Mouse (Mus musculus) hindbrain, embryonic 12.5 days (tissue): ENCODE data around the gene Ccdc116. TPM values are rescaled to one million over a fixed set of nuclear protein-coding genes. Genes with fewer than 3 reads are reported as not detected.
"Not testable (repeated sequence)": the region's sequence is repeated elsewhere in the genome, so short reads cannot be mapped to it uniquely, and the experiment has no call there.

Experiments
- ATAC-seq: fragments of 200-750 bp; cut with Nextera tagmentation; 2 replicates; pipeline ENCODE4 v1.8.0; 2017; ENCODE audit warnings: moderate TSS enrichment; ENCODE audit not compliant: low FRiP score
- H3K27ac ChIP-seq: fragments of 300-500 bp; sonication (generic); 2 replicates; pipeline ENCODE4 v1.5.1; 2016; ENCODE audit warnings: mild to moderate bottlenecking
- H3K27me3 ChIP-seq: fragments of 300-500 bp; sonication (generic); 2 replicates; pipeline ENCODE4 v1.6.1; 2016; ENCODE audit warnings: mild to moderate bottlenecking
- H3K36me3 ChIP-seq: fragments of 300-500 bp; sonication (generic); 2 replicates; pipeline ENCODE4 v1.6.1; 2016; ENCODE audit warnings: mild to moderate bottlenecking
- H3K4me1 ChIP-seq: fragments of 300-500 bp; sonication (generic); 2 replicates; pipeline ENCODE4 v1.6.1; 2016
- H3K4me2 ChIP-seq: fragments of 300-500 bp; sonication (generic); replicated peaks from 2 replicates; pipeline ENCODE4 v1.6.1; 2016; ENCODE audit warnings: mild to moderate bottlenecking
- H3K4me3 ChIP-seq: fragments of 300-500 bp; sonication (generic); 2 replicates; pipeline ENCODE4 v1.5.1; 2016; ENCODE audit warnings: mild to moderate bottlenecking
- H3K9ac ChIP-seq: fragments of 300-500 bp; sonication (generic); 2 replicates; pipeline ENCODE4 v1.6.1; 2016; ENCODE audit warnings: mild to moderate bottlenecking, moderate library complexity
- H3K9me3 ChIP-seq: fragments of 300-500 bp; sonication (generic); replicated peaks from 2 replicates; pipeline ENCODE4 v1.6.1; 2016; ENCODE audit warnings: mild to moderate bottlenecking
- WGBS: fragments of 180-500 bp; shearing (Covaris S2); methylation state at CpG from one replicate; pipeline ENCODE4 v1.1.7; 2016; 5-methylcytosine and 5-hydroxymethylcytosine counted together
- polyA plus RNA-seq: library from polyadenylated mRNA; unstranded; fragments of >200 nt; fragmentation: Nextera tagmentation; extraction: Ambion mirVana; gene quantifications from 2 replicates; pipeline ENCODE4 v1.2.1, GENCODE M21; 2016

Gene Ccdc116
- polyA plus RNA-seq = 0.79 and 1.6 TPM in 2 replicates

DNA sequence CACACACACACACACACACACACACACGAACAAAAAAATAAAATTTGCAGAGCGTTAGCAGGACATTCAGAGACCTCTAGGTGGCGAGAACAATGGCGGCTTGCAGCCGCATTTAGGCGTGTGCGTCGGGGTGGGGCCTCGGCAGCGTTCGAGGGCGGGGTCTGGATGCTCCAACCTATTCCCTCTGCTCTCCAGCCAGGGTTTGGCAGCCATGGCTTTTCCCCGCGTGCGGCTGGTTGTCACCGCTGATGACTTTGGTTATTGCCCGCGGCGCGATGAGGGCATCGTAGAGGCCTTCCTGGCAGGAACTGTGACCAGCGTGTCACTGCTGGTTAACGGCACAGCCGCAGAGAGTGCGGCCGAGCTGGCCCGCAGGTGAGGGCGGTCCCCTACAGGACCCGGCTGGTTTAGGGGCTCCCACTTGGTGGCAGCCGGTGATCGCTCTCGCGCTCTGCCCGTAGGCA is at the start of gene Ccdc116:
Ccdc116 (minus strand) TSS at position 458 of the 464 bp plus-strand sequence.
- Histone ChIP-seq H3K27ac (peak within 1 kb of the TSS; percentile 31; the same call in 1 of the 2 replicates), H3K4me1 (peaks cover 12% of the 10 kb centered on the region), H3K36me3 (peaks cover 9% of the 10 kb centered on the region), H3K4me3 (peak within 1 kb of the TSS; percentile 55), H3K4me2 (peak within 1 kb of the TSS; percentile 93), H3K9ac (peak within 1 kb of the TSS; percentile 63), H3K27me3 (peaks cover 12% of the 10 kb centered on the region), H3K9me3 (no peaks in the 10 kb centered on the region)
- ATAC-seq = peak; percentile 84
- WGBS = under 1% methylated on average over 34 of the region's 34 CpGs

DNA sequence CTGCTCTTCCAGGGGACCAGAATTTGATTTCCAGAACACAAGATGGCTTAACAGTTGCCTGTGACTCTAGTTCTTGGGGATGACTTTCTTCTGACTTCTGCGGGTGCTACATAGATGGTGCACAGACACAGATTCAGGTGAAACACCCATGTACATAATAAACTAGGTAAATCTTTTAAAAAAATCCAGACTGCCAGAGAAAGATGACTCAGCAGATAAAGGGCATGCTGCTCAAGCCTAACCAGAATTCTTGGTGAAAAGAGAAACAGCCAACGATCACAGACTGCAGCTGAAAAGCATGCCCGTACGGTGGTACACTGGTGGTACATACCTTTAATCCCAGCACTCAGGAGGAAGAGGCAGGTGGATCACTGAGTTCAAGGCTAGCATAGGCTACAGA is 46.8 kb upstream of the Ccdc116 start:
- ATAC-seq = no peak
- WGBS = 92% methylated on average over 4 of the region's 4 CpGs
- Histone ChIP-seq H3K4me3 (no peak overlapping the region), H3K27ac (no peak overlapping the region), H3K27me3 (no peaks in the 10 kb centered on the region), H3K9me3 (no peaks in the 10 kb centered on the region), H3K4me2 (no peak overlapping the region), H3K4me1 (no peaks in the 10 kb centered on the region), H3K36me3 (peaks cover 11% of the 10 kb centered on the region; the same call in 1 of the 2 replicates), H3K9ac (no peak overlapping the region)

DNA sequence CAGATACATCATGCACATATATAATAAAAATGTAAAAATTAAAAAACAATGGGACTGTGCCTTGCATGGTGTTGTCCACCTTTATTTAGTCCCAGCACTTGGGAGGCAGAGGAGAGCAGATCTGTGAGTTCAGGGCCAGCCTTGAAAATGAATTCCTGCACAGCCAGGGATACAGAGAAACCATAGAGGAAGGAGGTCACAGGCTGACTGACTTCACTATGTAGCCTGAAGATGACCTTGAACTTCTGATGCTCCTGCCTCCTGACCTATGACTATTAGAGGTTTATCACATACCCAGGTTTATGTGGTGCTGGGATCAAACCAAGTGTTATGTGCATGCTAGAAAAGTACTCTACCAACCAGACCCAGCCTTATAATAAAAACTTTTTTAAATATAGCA is 38.4 kb upstream of the Ccdc116 start:
- peaks cover 12% of the 10 kb centered on the region; the same call in 1 of the 2 replicates for H3K36me3 ChIP-seq
- ATAC-seq = no peak
- no peak overlapping the region for H3K27ac ChIP-seq
- H3K4me1 ChIP-seq = no peaks in the 10 kb centered on the region
- no peak overlapping the region for H3K4me3 ChIP-seq
- no peaks in the 10 kb centered on the region for H3K27me3 ChIP-seq
- H3K4me2 ChIP-seq = no peak overlapping the region
- no peak overlapping the region for H3K9ac ChIP-seq
- H3K9me3 ChIP-seq = no peaks in the 10 kb centered on the region

DNA sequence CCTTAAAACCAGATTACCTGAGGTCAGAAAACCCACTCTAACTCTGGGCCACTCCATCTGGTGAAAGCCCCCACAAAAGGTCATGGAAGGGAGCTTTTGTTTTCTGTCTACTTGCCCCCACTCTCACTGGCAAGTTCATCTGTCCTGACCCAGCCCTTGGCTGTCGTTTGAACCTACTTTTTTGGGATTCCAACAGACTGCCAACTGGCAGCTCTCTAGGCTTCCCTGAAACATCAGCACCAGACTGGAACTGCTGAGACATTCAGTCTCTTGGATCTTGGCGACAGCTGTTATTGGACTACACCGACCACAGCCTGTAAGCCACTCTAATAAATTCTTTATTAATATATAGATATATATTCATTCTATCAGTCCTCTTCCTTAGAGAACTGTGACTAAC is 36.0 kb upstream of the Ccdc116 start:
- H3K27me3 ChIP-seq = no peaks in the 10 kb centered on the region
- no peak overlapping the region for H3K27ac ChIP-seq
- H3K9me3 ChIP-seq = no peaks in the 10 kb centered on the region
- no peak for ATAC-seq
- H3K9ac ChIP-seq = no peak overlapping the region
- WGBS = 85% methylated on average over 3 of the region's 3 CpGs
- H3K4me1 ChIP-seq = no peaks in the 10 kb centered on the region
- H3K4me2 ChIP-seq = no peak overlapping the region
- H3K4me3 ChIP-seq = no peak overlapping the region
- H3K36me3 ChIP-seq = peaks cover 16% of the 10 kb centered on the region; the same call in 1 of the 2 replicates

DNA sequence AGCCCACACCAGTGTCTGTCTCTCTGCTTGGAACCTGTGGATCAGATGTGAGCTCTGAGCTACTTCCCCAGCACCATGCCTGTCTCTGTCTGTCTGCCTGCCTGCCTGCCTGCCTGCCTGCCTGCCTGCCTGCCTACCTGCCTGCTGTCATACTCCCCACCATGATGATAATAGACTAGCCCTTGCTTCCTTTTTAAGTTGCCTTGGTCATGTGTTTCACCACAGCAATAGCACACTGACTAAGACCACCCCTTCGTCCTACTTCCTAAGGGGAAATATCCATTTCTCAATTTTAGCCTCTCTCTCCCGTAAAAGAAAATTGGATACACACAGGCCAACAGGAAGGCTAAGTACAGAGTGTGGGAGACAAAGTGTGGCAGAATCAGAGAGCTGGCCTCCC is 35.1 kb upstream of the Ccdc116 start:
- Histone ChIP-seq H3K27ac (no peak overlapping the region), H3K36me3 (peaks cover 16% of the 10 kb centered on the region; the same call in 1 of the 2 replicates), H3K4me1 (no peaks in the 10 kb centered on the region), H3K27me3 (no peaks in the 10 kb centered on the region), H3K4me2 (no peak overlapping the region), H3K9ac (no peak overlapping the region), H3K4me3 (no peak overlapping the region), H3K9me3 (no peaks in the 10 kb centered on the region)
- WGBS = 89% methylated on average over 2 of the region's 2 CpGs
- no peak for ATAC-seq

DNA sequence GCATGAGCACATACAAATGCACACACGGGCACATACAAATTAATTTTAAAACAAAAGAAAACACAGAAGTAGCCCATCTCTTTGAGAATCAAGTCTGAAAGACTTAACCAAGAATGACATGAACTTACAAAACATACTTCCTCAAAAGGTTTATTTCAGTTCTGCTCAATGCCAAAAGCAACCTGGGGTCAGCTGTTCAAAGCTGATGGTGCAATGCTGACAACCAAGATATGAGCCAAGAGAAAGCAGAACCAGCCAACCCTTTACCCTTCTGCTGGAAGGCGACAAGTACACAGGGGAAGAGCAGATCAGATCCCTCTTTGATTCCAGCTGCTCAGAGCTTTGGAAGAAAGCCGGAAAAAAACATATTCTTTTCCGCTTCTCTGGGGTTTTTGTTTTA is 34.4 kb upstream of the Ccdc116 start:
- H3K27me3 ChIP-seq = no peaks in the 10 kb centered on the region
- peaks cover 14% of the 10 kb centered on the region; the same call in 1 of the 2 replicates for H3K36me3 ChIP-seq
- H3K9me3 ChIP-seq = no peaks in the 10 kb centered on the region
- WGBS = 90% methylated on average over 4 of the region's 4 CpGs
- H3K4me1 ChIP-seq = no peaks in the 10 kb centered on the region
- H3K4me3 ChIP-seq = no peak overlapping the region
- H3K9ac ChIP-seq = no peak overlapping the region
- no peak overlapping the region for H3K4me2 ChIP-seq
- ATAC-seq = no peak
- no peak overlapping the region for H3K27ac ChIP-seq

DNA sequence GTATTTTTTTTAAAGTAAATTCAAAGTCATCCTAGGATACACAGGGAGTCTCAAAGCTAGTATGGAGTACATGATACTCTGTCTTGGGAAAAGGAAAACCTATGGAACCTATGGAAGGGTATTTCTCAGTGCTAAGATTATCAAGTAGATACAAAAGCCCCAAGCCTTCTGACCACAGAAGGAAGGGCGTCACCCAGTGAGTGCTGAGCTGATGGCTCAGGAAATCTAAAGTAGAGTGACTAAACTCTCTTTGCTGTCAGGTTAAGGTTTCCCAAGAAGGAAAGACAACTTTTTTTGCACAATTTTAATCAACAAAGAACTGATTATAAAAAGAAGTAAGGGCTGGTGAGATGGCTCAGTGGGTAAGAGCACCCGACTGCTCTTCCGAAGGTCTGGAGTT is 32.7 kb upstream of the Ccdc116 start:
- 91% methylated on average over 3 of the region's 3 CpGs for WGBS

DNA sequence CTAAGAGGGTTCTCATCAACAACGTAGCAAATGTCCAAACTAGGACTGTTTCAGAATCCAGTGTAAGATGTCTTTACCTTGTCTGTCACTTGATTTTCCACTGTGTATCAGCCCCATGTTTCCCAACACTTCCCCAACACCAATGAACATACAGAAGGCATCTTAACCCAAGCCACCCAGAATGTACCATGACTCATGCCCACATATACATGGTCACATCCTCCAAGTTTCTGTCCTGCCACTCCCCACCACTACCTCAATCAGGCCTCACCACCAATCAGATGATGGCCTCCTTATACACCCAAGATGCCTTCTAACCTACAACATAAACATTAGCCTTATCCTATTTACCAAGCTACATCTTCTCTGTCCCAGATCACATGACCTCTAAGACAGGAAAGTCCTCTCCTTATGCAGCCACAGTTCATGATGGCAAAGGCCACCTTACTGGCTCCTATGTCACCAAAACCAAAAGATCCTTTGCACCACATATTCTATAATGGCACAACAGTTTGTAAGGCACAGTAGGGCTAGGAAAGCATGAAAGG is 30.7 kb upstream of the Ccdc116 start:
- Histone ChIP-seq H3K4me2 (no peak overlapping the region), H3K27me3 (no peaks in the 10 kb centered on the region), H3K4me1 (no peaks in the 10 kb centered on the region), H3K9ac (no peak overlapping the region), H3K36me3 (peaks cover 32% of the 10 kb centered on the region), H3K27ac (no peak overlapping the region), H3K4me3 (no peak overlapping the region), H3K9me3 (no peaks in the 10 kb centered on the region)
- ATAC-seq = no peak
- WGBS = 94% methylated on average over 1 of the region's 1 CpGs

More for the DNA sequence above, 32.7 kb upstream of the Ccdc116 start:
- Histone ChIP-seq H3K9ac (no peak overlapping the region), H3K4me1 (no peaks in the 10 kb centered on the region), H3K36me3 (peaks cover 20% of the 10 kb centered on the region), H3K4me2 (no peak overlapping the region), H3K27ac (no peak overlapping the region), H3K4me3 (no peak overlapping the region), H3K9me3 (no peaks in the 10 kb centered on the region), H3K27me3 (no peaks in the 10 kb centered on the region)
- ATAC-seq = no peak

DNA sequence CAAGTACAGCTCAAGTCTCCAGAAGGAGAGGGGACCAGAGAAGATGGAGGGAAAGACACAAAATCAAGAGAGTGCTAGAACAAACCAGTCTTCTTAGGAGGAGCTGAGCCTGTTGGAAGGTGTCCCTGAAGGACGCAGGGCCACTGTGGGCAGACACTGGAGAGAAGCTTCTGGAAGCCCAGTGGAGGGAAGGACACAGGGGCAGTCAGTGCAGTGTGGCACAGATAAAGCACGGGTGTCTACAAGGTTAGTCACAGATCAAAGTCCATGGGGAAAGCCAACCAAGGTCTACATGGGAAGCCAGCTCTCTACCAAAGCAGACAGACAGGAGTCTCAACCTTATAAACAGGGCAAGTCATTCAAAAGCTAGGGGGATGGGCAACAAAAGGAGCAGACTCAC is 28.7 kb upstream of the Ccdc116 start:
- Histone ChIP-seq H3K4me3 (no peak overlapping the region), H3K4me2 (no peak overlapping the region), H3K9me3 (no peaks in the 10 kb centered on the region), H3K27ac (no peak overlapping the region), H3K27me3 (no peaks in the 10 kb centered on the region), H3K9ac (no peak overlapping the region), H3K36me3 (peaks cover 45% of the 10 kb centered on the region), H3K4me1 (no peaks in the 10 kb centered on the region)
- no peak for ATAC-seq
- 100% methylated on average over 2 of the region's 2 CpGs for WGBS

DNA sequence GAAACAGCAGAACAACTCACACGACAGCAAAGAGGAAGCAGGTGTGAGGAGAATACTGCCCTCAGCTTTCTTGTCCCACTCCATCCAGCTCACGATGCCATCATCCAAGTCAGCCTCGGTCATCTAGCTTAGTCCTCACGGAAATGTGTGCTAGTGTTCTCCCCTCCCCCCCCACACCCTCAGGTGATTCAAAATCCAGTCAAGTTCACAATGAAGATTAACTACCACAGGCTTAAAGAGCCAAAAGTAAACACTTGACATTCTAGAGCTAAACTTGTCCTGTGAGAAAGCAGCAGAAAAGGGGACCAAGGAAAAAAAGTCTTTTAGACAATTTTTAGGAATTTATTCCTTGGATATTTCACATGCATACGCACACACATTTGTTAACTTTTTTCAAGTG is 21.0 kb upstream of the Ccdc116 start:
- 87% methylated on average over 5 of the region's 5 CpGs for WGBS
- no peaks in the 10 kb centered on the region for H3K9me3 ChIP-seq
- H3K4me1 ChIP-seq = no peaks in the 10 kb centered on the region
- H3K36me3 ChIP-seq = peaks cover 40% of the 10 kb centered on the region
- H3K4me3 ChIP-seq = no peak overlapping the region
- H3K27me3 ChIP-seq = no peaks in the 10 kb centered on the region
- no peak overlapping the region for H3K27ac ChIP-seq
- H3K9ac ChIP-seq = no peak overlapping the region
- ATAC-seq = no peak
- no peak overlapping the region for H3K4me2 ChIP-seq

DNA sequence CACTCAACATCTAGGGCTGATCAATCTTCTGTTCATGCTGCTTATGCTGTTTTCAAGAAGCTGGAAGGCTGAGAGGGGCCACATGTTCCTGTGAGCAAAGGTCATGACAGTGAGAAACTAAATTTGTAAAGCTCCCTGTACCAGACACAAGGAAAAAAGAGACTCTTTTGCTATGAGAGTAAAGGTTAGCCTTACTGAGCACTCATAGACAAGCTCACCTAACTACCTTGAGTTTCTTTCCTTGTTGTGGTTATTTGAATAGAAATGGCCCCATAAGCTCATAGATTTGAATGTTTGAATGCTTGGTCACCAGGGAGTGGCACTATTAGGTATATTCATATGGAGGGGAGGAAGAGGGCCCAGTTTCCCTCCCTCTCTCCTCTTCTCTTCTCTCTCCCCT is 20.1 kb upstream of the Ccdc116 start:
- Histone ChIP-seq H3K9ac (no peak overlapping the region), H3K27ac (no peak overlapping the region), H3K9me3 (no peaks in the 10 kb centered on the region), H3K4me3 (no peak overlapping the region), H3K4me2 (no peak overlapping the region), H3K27me3 (no peaks in the 10 kb centered on the region), H3K4me1 (no peaks in the 10 kb centered on the region), H3K36me3 (peaks cover 37% of the 10 kb centered on the region)
- no peak for ATAC-seq

DNA sequence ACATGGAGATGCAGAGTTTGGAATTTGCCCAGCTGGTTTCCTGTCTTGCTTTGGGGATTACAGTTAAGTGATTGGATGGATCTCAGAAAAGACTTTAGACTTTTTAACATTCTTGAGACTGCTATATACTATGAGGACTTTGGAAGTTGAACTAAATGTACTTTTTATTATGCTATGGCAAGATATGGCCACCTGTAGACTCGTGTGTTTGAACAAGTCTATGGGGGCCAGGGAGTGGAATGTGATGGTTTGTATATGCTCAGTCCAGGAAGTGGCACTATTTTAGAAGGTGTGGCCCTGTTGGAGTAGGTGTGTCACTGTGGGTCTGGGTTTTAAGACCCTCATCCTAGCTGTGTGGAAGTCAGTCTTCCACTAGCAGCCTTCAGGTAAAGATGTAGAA is 18.4 kb upstream of the Ccdc116 start:
- not testable (repeated sequence) for H3K27me3 ChIP-seq, H3K4me1 ChIP-seq, H3K27ac ChIP-seq, H3K9me3 ChIP-seq, H3K4me2 ChIP-seq, H3K9ac ChIP-seq, ATAC-seq, H3K4me3 ChIP-seq
- H3K36me3 ChIP-seq = peaks cover 30% of the 10 kb centered on the region
- WGBS = 89% methylated on average over 1 of the region's 1 CpGs

DNA sequence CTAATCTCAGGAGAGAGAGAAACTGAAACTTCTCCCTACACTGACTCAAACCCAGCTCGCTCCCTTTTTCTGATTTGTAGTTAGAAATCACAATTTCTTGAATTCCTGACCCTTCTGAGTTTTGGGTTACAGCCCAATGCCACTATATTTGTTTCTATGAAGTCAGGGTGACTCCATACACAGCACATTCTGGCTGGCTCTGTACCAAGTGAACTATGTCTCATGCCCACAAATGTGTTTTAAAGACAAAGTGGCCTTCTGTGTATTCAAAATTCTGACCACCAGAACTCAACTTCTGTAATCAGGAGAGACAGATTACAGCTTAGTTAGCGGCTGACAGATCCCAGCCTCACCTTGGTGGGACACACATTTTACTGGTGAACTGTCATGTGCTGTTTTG is 7.3 kb upstream of the Ccdc116 start:
- Histone ChIP-seq H3K4me3 (no peak overlapping the region), H3K4me2 (no peak overlapping the region), H3K9ac (no peak overlapping the region), H3K9me3 (no peaks in the 10 kb centered on the region), H3K4me1 (no peaks in the 10 kb centered on the region), H3K36me3 (peaks cover 60% of the 10 kb centered on the region), H3K27ac (no peak overlapping the region), H3K27me3 (no peaks in the 10 kb centered on the region)
- 92% methylated on average over 2 of the region's 2 CpGs for WGBS
- no peak for ATAC-seq
